Mouse (Mus musculus) gastrocnemius, adult 2 months (tissue): ENCODE results near the gene Necab2. TPM values are rescaled to one million over a fixed set of nuclear protein-coding genes. Genes with fewer than 3 reads are reported as not detected.

Source experiments
- DNase-seq: peaks from one replicate; pipeline ENCODE4 v3.0.0; 2022
- H3K27ac ChIP-seq: fragments of 200-600 bp; 2 replicates; pipeline ENCODE4 v1.8.1; 2022; ENCODE audit warnings: mild to moderate bottlenecking
- H3K4me3 ChIP-seq: fragments of 200-600 bp; 2 replicates; pipeline ENCODE4 v1.8.1; 2022; ENCODE audit warnings: mild to moderate bottlenecking, moderate library complexity
- CTCF ChIP-seq: fragments of 200-600 bp; IDR thresholded peaks from 2 replicates; pipeline ENCODE4 v1.8.1; 2022; ENCODE audit warnings: antibody characterized with exemption, mild to moderate bottlenecking, moderate library complexity
- intact Hi-C: fragments of 180-260 bp; cut with DNase I; formaldehyde crosslinking; loops from one replicate; pipeline ENCODE4 v1.15.1; 2025
- total RNA-seq, 2 experiments: library from RNA; stranded (reverse); gene quantifications; 2 replicates each; pipeline ENCODE4 v1.2.3; 2021

The Necab2 gene
- total RNA-seq, 2 experiments from 2014 or later = not detected

DNA sequence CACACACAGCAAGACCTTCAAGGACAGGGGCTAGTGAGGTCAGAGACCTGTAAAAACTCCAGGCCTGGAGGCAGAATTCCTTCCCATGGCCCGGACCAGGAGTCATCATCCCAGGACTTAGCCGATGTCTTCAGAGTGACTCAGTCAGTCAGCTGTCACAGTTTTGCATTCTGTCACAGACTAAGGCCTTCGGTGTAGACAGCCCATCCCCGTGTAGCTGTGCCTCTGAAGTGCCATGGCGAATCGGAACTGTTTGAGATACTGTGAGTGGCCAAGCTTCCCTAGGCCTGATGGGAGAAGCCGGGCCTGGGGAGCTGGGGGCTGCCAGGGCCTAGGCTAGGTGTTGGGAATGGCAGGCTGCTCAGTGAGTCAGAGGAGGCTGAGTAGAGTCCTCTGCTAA, 15.8 kb upstream of the Necab2 start:
- no peak for TF ChIP-seq CTCF
- Histone ChIP-seq H3K27ac (no peak overlapping the region), H3K4me3 (no peak overlapping the region)
- intact Hi-C loops = no loop called here
- DNase-seq = no peak

DNA sequence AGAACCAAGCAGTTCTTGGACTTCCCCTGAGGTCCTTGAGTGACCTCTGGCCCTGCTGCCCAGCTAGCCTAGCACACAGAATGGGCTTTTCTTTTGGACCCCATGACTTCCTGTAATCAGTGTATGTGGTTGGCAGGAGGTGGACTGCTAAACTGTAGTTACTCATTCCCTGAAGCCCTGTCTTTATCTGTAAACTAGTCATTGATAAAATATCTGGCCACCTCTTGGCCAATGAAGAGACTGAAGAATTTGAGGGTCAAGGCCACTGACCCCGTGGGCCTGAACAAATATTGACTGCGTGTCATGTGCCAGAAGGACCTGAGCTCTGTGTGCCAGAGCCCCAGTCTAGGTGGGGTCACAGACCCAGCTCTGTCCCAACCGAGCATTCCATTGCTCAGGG, 14.1 kb upstream of the Necab2 start:
- TF ChIP-seq CTCF = no peak
- Histone ChIP-seq H3K4me3 (no peak overlapping the region), H3K27ac (peak overlapping the region; percentile 48)
- intact Hi-C loops = no loop called here
- DNase-seq = no peak

DNA sequence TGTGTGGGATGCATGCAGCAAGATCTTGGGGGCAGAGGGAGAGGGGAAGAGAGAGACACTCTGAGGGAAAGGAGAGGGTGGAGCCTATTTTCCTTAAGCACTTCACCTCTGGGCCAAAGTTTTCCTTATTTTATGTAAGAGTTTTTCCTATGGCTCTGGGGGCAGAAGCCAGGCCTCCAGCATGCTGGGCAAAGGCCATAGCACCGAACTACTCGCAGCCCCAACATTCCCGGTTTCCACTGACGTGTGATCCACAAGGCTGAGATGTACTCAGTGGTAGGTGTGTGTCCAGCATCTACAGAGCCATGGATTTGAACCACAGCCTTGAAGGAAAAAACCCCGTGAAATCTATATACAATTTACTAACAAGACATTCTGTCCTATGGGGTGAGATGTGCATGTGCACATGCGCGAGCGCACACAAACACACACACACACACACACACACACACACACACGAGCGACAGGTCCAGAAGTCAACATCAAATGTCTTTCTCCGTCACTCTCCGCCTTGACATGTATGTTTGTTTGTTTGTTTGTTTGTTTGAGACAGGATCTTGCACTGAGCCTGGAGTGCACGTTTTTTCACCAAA, 12.8 kb upstream of the Necab2 start, which contains the start of gene Osgin1:
Gene Osgin1, plus strand, starts transcription at position 543 of the 593 bp plus-strand sequence.
- Histone ChIP-seq H3K27ac (peak within 1 kb of the TSS; percentile 46), H3K4me3 (no peak within 1 kb of the TSS)
- no peak for DNase-seq
- intact Hi-C loops = no loop called here
- TF ChIP-seq CTCF = no peak

DNA sequence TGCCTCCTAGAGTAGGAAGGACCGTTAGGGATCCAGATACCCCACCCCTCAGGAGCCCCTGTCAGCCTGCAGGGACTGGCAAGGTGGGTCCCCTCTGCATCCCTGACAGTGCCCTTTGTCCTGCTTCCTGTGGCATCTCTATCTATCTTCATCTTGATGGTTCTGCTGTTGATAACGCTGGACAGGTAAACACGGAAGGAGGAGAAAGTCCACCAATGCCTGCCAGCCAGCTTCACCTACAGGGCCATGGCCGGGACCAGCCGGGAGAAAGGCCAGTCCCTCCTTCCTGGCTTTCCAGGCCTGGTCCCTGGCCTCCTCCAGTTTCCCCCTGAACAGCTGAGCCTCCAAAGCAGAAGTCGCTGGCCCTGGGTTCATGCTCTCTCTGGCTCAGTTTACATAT, 11.9 kb upstream of the Necab2 start:
- intact Hi-C loops = no loop called here
- no peak for DNase-seq
- TF ChIP-seq CTCF = no peak
- H3K4me3 ChIP-seq = no peak overlapping the region
- H3K27ac ChIP-seq = peak overlapping the region; percentile 46; the same call in 1 of the 2 replicates

DNA sequence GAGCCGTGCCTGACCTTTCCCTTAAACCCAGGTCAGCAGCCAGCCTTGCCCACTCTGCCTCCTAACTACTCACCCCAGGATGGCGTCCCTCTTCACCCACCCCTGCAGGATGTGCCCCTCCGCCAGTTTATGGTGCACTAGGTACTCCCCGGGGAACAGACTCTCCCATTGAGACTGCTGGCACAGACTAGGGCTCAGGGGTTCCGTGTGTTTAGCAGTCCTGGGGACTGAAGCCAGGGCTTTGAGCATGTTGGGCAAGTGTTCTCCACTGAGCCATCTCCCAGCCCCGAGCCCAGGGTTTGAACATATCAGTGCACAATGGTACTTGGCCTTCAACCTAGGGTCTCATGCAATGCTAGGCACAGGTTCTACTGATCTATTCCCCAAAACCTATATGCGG, 11.0 kb upstream of the Necab2 start:
- intact Hi-C loops = loop anchor here (5.0 kb wide), 1 partner anchor 38 kb away; no protein-coding TSS in a partner anchor
- peak overlapping the region; percentile 46; the same call in 1 of the 2 replicates for H3K27ac ChIP-seq
- no peak overlapping the region for H3K4me3 ChIP-seq
- TF ChIP-seq CTCF = no peak
- no peak for DNase-seq

DNA sequence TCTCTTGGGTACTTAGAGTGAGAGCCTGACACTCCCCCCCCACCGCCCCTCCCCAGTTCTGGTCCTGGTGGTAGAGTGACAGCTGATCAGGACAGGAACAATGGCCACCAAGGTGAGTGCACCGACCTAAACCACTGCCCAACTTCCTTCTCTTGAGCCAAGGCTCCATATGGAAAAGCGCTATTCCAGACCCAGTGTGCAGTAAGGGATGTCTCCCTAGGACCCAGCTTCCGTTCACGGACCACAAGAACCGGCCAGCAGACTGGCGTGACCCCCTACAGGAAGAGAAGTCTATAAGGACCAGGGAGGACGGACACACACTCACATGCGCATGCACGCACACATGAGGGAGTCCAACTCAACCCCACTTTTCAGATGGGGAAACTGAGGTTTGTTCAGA, 10.2 kb upstream of the Necab2 start:
- TF ChIP-seq CTCF = no peak
- Histone ChIP-seq H3K4me3 (peak overlapping the region; percentile 78), H3K27ac (peak overlapping the region; percentile 92)
- intact Hi-C loops = loop anchor here (5.0 kb wide), 1 partner anchor 39 kb away; no protein-coding TSS in a partner anchor
- no peak for DNase-seq

DNA sequence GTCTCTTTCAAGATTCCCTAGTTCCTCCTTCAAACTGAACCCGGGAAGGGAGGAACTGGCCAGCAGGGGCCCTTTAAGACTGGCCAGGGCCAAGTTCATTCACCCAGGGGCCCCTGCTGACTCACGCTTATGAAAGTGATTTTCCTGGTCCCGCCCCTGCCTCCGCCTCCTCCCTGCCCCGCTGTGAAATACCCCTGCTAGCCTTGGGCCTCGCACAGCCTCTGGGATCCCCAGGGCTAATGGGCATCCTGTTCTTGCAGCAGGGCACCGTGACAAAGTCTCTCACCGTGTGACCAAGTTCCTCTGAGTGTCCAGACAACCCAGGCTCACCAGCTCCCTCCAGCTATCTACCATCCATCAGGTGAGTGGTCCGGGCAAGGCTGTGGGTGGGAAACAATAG, 9.6 kb upstream of the Necab2 start:
- Histone ChIP-seq H3K4me3 (peak overlapping the region; percentile 78), H3K27ac (peak overlapping the region; percentile 92)
- intact Hi-C loops = loop anchor here (5.0 kb wide), 1 partner anchor 40 kb away; no protein-coding TSS in a partner anchor
- TF ChIP-seq CTCF = peak; percentile 28
- peak; percentile 95 for DNase-seq

DNA sequence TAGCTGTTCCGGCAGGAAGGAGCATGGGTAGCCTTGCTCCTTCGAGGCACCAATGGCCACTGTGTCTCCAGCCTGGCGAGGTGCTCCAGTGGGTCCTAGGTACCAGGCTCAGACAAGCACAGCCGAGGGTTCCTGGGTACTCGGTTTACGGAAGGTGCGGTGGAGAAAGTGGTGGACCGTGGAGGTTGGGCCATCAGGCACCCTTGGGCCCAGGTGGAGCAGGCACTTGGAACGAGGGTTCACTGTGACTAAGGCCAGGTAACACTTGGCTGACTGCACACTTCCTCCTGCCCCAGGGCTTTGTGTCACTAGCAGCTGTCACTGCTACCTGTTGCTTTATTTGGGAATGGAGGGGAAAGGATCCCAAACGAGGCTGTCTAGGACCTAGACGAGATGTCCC, 9.0 kb upstream of the Necab2 start:
- H3K4me3 ChIP-seq = peak overlapping the region; percentile 78
- peak overlapping the region; percentile 92 for H3K27ac ChIP-seq
- TF ChIP-seq CTCF = no peak
- DNase-seq = no peak
- intact Hi-C loops = loop anchor here (5.0 kb wide), 1 partner anchor 40 kb away; no protein-coding TSS in a partner anchor

DNA sequence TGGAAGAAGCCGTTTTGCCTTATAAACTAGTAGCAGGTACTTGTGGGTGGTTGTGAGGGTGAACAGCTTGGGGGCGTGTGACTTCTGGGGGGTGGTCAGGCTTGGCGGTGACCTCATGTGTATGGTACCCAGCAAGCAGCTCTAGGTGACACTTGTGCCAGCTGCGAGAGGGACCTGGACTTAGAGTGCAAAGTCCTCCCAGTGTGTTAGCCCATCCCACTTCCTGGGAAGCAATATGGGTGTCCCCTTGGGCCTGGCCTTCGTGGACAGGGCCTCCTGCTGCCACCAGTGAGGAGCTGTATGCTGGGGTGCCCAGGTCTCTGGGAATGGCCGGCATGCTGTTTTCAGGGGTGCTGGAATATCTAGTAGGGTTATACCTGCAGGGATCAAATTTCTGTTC, 7.6 kb upstream of the Necab2 start:
- H3K27ac ChIP-seq = peak overlapping the region; percentile 92
- intact Hi-C loops = loop anchor here (5.0 kb wide), 1 partner anchor 42 kb away; no protein-coding TSS in a partner anchor
- peak overlapping the region; percentile 78 for H3K4me3 ChIP-seq
- DNase-seq = no peak
- no peak for TF ChIP-seq CTCF

DNA sequence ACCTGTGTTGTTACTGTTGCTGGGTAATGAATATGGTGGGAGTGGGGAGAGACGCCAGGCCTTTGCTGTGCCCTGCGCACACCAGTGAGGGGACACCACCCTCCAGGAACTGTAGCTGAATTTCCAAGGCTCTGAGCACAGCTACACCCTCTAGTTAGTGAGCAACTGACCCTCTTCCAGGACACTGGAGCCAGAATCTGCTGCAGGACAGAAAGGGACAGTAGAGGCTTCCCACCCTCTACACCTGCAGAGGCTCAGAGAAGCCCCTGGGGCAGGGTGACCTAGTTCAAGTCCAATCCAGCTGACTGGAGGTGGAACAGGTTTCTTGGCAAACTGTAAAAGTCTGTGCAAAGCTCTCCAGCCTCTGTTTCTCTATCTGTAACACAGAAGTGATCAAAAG, 7.1 kb upstream of the Necab2 start:
- TF ChIP-seq CTCF = no peak
- intact Hi-C loops = loop anchor here (5.0 kb wide), 1 partner anchor 42 kb away; no protein-coding TSS in a partner anchor
- peak overlapping the region; percentile 78 for H3K4me3 ChIP-seq
- H3K27ac ChIP-seq = peak overlapping the region; percentile 92
- DNase-seq = no peak

DNA sequence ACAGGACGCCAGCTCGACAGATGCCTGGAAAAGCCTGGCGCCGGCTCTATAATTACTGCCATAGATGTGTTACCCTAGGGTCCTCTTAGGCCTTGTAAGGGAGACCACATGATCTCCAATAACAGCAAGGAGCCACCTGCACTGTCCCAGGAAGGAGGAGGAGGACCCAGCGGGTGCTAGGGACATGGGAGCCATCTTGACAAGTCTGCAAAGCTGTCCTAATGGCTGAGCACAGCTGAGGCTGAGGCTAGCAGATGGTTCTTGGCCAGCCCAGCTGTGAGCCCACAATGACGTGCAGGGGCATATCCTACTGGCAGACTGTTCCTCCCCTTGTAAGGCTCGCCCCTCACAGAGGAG, 6.6 kb upstream of the Necab2 start:
- H3K4me3 ChIP-seq = peak overlapping the region; percentile 78
- H3K27ac ChIP-seq = peak overlapping the region; percentile 92
- no peak for TF ChIP-seq CTCF
- no peak for DNase-seq
- intact Hi-C loops = loop anchor here (2.0 to 10.0 kb wide), 4 partner anchors 27 to 237 kb away; partner anchors contain the start of gene Taf1c

DNA sequence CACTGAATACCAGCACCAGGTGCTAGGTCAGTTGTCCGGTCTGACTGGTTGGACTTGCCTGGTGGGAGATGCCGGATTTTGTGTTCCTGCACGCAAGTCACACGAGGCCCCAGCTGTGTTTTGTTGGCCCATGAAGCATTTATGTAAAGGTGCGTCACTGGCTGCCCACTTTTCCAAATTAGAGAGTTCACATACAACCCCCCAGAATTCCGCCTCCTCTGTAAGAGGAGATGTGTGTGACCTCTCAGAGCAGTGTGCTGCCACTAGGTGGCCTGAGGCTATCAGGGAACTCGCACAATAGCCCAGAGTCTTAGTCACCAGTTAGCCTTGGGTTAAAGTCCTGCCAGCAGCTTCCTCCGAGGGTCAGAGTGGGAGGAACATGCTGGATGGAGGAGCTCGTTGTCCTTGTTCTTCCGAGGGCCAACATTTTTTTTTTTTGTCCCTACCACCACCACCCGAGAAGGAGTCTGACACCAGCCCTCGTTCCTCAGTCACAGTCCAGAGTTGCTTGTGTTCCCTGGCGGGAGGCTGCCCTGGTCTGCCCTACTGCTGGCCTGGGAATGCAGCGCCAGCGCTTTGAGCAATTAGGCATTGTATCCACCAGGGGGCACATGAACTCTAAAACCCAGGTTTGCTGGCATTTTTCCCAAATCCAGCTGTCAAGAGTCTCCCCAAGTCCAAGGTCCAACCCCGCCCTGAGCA, 6.1 kb upstream of the Necab2 start:
- peak; percentile 81 for DNase-seq
- Histone ChIP-seq H3K27ac (peak overlapping the region; percentile 92), H3K4me3 (peak overlapping the region; percentile 78)
- intact Hi-C loops = loop anchor here (2.0 to 10.0 kb wide), 3 partner anchors 28 to 237 kb away; partner anchors contain the start of gene Taf1c
- TF ChIP-seq CTCF = peak; percentile 59

DNA sequence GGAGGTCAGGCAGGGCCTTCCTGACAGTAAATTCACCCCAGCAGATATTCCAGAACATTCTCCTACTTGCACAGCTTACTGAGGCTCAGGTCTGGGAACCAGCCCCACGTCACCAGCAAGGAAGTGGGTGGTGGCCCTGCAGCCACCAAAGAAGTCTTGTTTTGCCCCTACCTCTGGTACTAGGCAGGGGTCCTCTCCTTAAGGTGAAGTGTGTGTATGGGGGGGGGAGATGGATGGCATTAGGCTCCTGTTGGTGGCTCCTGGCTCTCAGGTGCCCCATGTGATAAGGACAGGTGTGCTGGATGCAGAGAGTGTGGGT, 5.6 kb upstream of the Necab2 start:
- TF ChIP-seq CTCF = no peak
- Histone ChIP-seq H3K27ac (peak overlapping the region; percentile 92), H3K4me3 (peak overlapping the region; percentile 78)
- no peak for DNase-seq
- intact Hi-C loops = loop anchor here (2.0 to 10.0 kb wide), 3 partner anchors 28 to 236 kb away; partner anchors contain the start of gene Taf1c
